Mouse (Mus musculus) kidney, postnatal 14 days (tissue): ENCODE results near the gene Syngr2.
A peak's percentile ranks its signal among the peaks of the same experiment; 100 is the strongest.
"Not testable (repeated sequence)": the region's sequence is repeated elsewhere in the genome, so short reads cannot be mapped to it uniquely, and the experiment has no call there.

ENCODE experiments used
- DNase-seq: peaks from one replicate; pipeline ENCODE4 v3.0.0; 2022; ENCODE audit warnings: mixed read lengths

The Syngr2 gene

GRCm38 (mm10) chr11:117781199-117781821 lies 28.2 kb upstream of the Syngr2 start:
- peak; percentile 89 for DNase-seq

- DNase-seq: peak; percentile 72
Observed at GRCm38 (mm10) chr11:117781993-117782704, 27.3 kb upstream of the Syngr2 start, which contains the start of the genes Tmc8 and Tmc6. Gene Tmc8 (plus strand): TSS chr11:117782076. Gene Tmc6 (minus strand): TSS chr11:117782198.

- no peak for DNase-seq
Observed at GRCm38 (mm10) chr11:117782705-117783034, 26.8 kb upstream of the Syngr2 start.

GRCm38 (mm10) chr11:117783089-117783488 lies 26.4 kb upstream of the Syngr2 start:
- DNase-seq: peak; percentile 75

- DNase-seq: peak; percentile 59
Observed at GRCm38 (mm10) chr11:117783683-117784309, 25.7 kb upstream of the Syngr2 start.

- peak; percentile 78 for DNase-seq
Observed at GRCm38 (mm10) chr11:117786294-117786693, 23.2 kb upstream of the Syngr2 start.

GRCm38 (mm10) chr11:117788481-117788880 lies 21.0 kb upstream of the Syngr2 start:
- not testable (repeated sequence) for DNase-seq

GRCm38 (mm10) chr11:117790286-117790685 lies 19.2 kb upstream of the Syngr2 start:
- peak; percentile 76 for DNase-seq

- peak; percentile 77 for DNase-seq
Observed at GRCm38 (mm10) chr11:117790703-117791440, 18.6 kb upstream of the Syngr2 start.

- no peak for DNase-seq
Observed at GRCm38 (mm10) chr11:117791441-117791761, 18.1 kb upstream of the Syngr2 start.

GRCm38 (mm10) chr11:117792281-117792888 lies 17.1 kb upstream of the Syngr2 start:
- DNase-seq: peak; percentile 90

- no peak for DNase-seq
Observed at GRCm38 (mm10) chr11:117794035-117794551, 15.4 kb upstream of the Syngr2 start.

- DNase-seq: no peak
Observed at GRCm38 (mm10) chr11:117796954-117797353, 12.5 kb upstream of the Syngr2 start.

- DNase-seq: no peak
Observed at GRCm38 (mm10) chr11:117797511-117798159, 11.8 kb upstream of the Syngr2 start, which contains the start of gene 6030468B19Rik. Gene 6030468B19Rik (plus strand): TSS chr11:117797660.

- DNase-seq: peak; percentile 24
Observed at GRCm38 (mm10) chr11:117798160-117798541, 11.3 kb upstream of the Syngr2 start.

GRCm38 (mm10) chr11:117799174-117799573 lies 10.3 kb upstream of the Syngr2 start:
- peak; percentile 35 for DNase-seq

GRCm38 (mm10) chr11:117800038-117800437 lies 9.4 kb upstream of the Syngr2 start:
- no peak for DNase-seq

GRCm38 (mm10) chr11:117801650-117802049 lies 7.8 kb upstream of the Syngr2 start:
- no peak for DNase-seq

GRCm38 (mm10) chr11:117803166-117803688 lies 6.2 kb upstream of the Syngr2 start:
- DNase-seq: no peak

- DNase-seq: no peak
Observed at GRCm38 (mm10) chr11:117806781-117807180, 2.7 kb upstream of the Syngr2 start.

- peak; percentile 94 for DNase-seq
Observed at GRCm38 (mm10) chr11:117810401-117811046, 1.1 kb downstream of the Syngr2 start.
